Mouse (Mus musculus): ENCODE results near the gene Olfr525. TPM values are rescaled to one million over a fixed set of nuclear protein-coding genes. Genes with fewer than 3 reads are reported as not detected.

Gene Olfr525
- not detected in 2 replicates for polyA plus RNA-seq (2014; fragmentation: Nextera tagmentation; extraction: Ambion mirVana)

DNA sequence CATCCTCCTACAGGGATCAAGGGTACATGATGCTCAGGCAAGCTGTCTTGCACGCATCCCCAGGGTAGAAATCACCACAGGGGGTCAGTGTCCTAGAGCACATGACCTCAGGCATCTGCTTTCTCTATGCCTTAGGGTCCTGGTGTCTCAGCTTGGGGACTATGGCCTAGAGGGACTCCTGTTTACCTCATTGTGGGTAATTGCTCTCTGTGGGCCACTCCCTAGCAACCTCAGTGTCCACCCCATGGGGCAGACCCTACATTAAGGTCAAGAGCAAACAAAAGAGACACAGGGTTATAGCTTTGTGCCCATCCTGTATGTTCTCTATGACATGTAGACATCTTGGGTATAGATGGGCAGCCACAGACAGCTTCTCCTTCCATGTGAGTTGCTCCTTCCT is at the start of gene Olfr525:
TSS of gene Olfr525 (plus strand) at position 301 of the 400 bp plus-strand sequence.
- Histone ChIP-seq H3K4me3 (ENCODE audit: low read depth, low read length) (no peak within 1 kb of the TSS), H3K4me2 (ENCODE audit: low read depth) (no peak within 1 kb of the TSS), H3K4me1 (ENCODE audit: control insufficient read depth, insufficient read depth, low read length) (no peaks in the 10 kb centered on the region), H3K27ac (ENCODE audit: low read depth, low read length) (no peak within 1 kb of the TSS), H3K36me3 (ENCODE audit: control insufficient read depth, insufficient read depth, low read length) (no peaks in the 10 kb centered on the region), H3K9me3 (ENCODE audit: control insufficient read depth, low read length) (no peaks in the 10 kb centered on the region), H3K9ac (ENCODE audit: low read length) (no peak within 1 kb of the TSS), H3K27me3 (ENCODE audit: control insufficient read depth, insufficient read depth, low read length) (no peaks in the 10 kb centered on the region)
- DNase-seq (ENCODE audit: low spot score) (no peak), ATAC-seq (ENCODE audit: insufficient read depth, low FRiP score, low TSS enrichment) (no peak)
- WGBS, result 59% methylated on average over 1 of the region's 1 CpGs

DNA sequence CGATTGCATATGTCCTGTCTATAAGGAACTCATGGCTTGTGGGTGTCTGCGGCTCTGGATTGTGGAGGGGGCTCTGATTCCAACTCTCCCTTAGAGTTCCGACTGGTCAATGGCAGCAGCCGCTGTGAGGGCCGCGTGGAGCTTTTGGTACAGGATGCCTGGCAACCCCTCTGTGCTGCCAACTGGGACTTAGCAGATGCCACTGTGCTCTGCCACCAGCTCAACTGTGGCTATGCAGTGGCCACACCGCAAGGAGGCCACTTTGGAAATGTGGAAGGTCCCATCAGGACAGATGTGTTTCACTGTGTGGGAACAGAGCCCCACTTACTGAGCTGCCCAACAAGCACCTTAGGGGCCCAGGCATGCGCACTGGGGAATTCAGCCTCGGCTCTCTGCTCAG is 24.9 kb upstream of the Olfr525 start:
- ATAC-seq (ENCODE audit: insufficient read depth, low FRiP score, low TSS enrichment), result no peak
- WGBS, result 91% methylated on average over 9 of the region's 9 CpGs
- no peak overlapping the region for H3K9ac ChIP-seq (ENCODE audit: low read length)

GRCm38 (mm10) chr7:140296876-140297275 is 23.8 kb upstream of the Olfr525 start:
- Histone ChIP-seq H3K36me3 (ENCODE audit: control insufficient read depth, insufficient read depth, low read length) (no peaks in the 10 kb centered on the region), H3K4me3 (ENCODE audit: low read depth, low read length) (no peak overlapping the region), H3K4me2 (ENCODE audit: low read depth) (no peak overlapping the region), H3K27me3 (ENCODE audit: control insufficient read depth, insufficient read depth, low read length) (no peaks in the 10 kb centered on the region), H3K9me3 (ENCODE audit: control insufficient read depth, low read length) (no peaks in the 10 kb centered on the region), H3K4me1 (ENCODE audit: control insufficient read depth, insufficient read depth, low read length) (no peaks in the 10 kb centered on the region), H3K9ac (ENCODE audit: low read length) (no peak overlapping the region), H3K27ac (ENCODE audit: low read depth, low read length) (no peak overlapping the region)
- ATAC-seq (ENCODE audit: insufficient read depth, low FRiP score, low TSS enrichment) (no peak), DNase-seq (ENCODE audit: low spot score) (no peak)
- WGBS, result 84% methylated on average over 6 of the region's 6 CpGs

More for the DNA sequence above, 24.9 kb upstream of the Olfr525 start:
- no peaks in the 10 kb centered on the region for H3K27me3 ChIP-seq (ENCODE audit: control insufficient read depth, insufficient read depth, low read length)
- no peaks in the 10 kb centered on the region for H3K9me3 ChIP-seq (ENCODE audit: control insufficient read depth, low read length)
- H3K4me2 ChIP-seq (ENCODE audit: low read depth), result no peak overlapping the region
- no peak overlapping the region for H3K4me3 ChIP-seq (ENCODE audit: low read depth, low read length)
- DNase-seq (ENCODE audit: low spot score), result no peak
- H3K4me1 ChIP-seq (ENCODE audit: control insufficient read depth, insufficient read depth, low read length), result no peaks in the 10 kb centered on the region
- no peaks in the 10 kb centered on the region for H3K36me3 ChIP-seq (ENCODE audit: control insufficient read depth, insufficient read depth, low read length)
- H3K27ac ChIP-seq (ENCODE audit: low read depth, low read length), result no peak overlapping the region

- no peak overlapping the region for H3K4me3 ChIP-seq (ENCODE audit: low read depth, low read length)
- 86% methylated on average over 3 of the region's 3 CpGs for WGBS
- no peak overlapping the region for H3K4me2 ChIP-seq (ENCODE audit: low read depth)
- H3K36me3 ChIP-seq (ENCODE audit: control insufficient read depth, insufficient read depth, low read length), result no peaks in the 10 kb centered on the region
- no peaks in the 10 kb centered on the region for H3K4me1 ChIP-seq (ENCODE audit: control insufficient read depth, insufficient read depth, low read length)
- no peaks in the 10 kb centered on the region for H3K9me3 ChIP-seq (ENCODE audit: control insufficient read depth, low read length)
- no peak overlapping the region for H3K27ac ChIP-seq (ENCODE audit: low read depth, low read length)
- no peak overlapping the region for H3K9ac ChIP-seq (ENCODE audit: low read length)
- no peak for DNase-seq (ENCODE audit: low spot score)
- H3K27me3 ChIP-seq (ENCODE audit: control insufficient read depth, insufficient read depth, low read length), result no peaks in the 10 kb centered on the region
- ATAC-seq (ENCODE audit: insufficient read depth, low FRiP score, low TSS enrichment), result no peak
Measured at GRCm38 (mm10) chr7:140299416-140299815, 21.2 kb upstream of the Olfr525 start.

GRCm38 (mm10) chr7:140319861-140320385 is 735 bp upstream of the Olfr525 start:
- H3K27ac ChIP-seq (ENCODE audit: low read depth, low read length), result no peak overlapping the region
- ATAC-seq (ENCODE audit: insufficient read depth, low FRiP score, low TSS enrichment), result no peak
- H3K36me3 ChIP-seq (ENCODE audit: control insufficient read depth, insufficient read depth, low read length), result no peaks in the 10 kb centered on the region
- DNase-seq (ENCODE audit: low spot score), result no peak
- H3K4me3 ChIP-seq (ENCODE audit: low read depth, low read length), result no peak overlapping the region
- no peak overlapping the region for H3K4me2 ChIP-seq (ENCODE audit: low read depth)
- H3K9ac ChIP-seq (ENCODE audit: low read length), result no peak overlapping the region
- no peaks in the 10 kb centered on the region for H3K9me3 ChIP-seq (ENCODE audit: control insufficient read depth, low read length)
- H3K27me3 ChIP-seq (ENCODE audit: control insufficient read depth, insufficient read depth, low read length), result no peaks in the 10 kb centered on the region
- H3K4me1 ChIP-seq (ENCODE audit: control insufficient read depth, insufficient read depth, low read length), result no peaks in the 10 kb centered on the region
- 84% methylated on average over 3 of the region's 3 CpGs for WGBS

DNA sequence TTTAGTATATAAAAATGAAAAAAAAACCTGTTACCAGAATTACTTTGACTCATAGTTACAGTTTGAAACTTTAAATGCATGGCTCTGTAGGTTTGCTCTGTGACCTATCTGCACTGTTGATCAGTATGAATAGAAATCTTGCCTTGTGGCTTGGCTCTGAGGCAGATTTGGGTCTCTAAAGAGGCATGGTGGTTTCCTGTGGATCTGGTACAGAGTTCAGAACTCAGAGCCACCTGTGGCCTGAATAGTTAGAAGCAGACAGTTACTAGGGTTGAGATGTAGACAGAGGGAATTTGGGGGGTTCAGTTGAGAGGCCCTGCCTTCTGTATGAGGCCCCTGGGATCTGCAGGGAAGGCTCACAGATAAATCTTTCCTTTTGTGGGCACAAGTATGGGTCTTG is 477 bp downstream of the Olfr525 start:
- no peak overlapping the region for H3K9ac ChIP-seq (ENCODE audit: low read length)
- ATAC-seq (ENCODE audit: insufficient read depth, low FRiP score, low TSS enrichment) (no peak), DNase-seq (ENCODE audit: low spot score) (no peak)
- H3K27me3 ChIP-seq (ENCODE audit: control insufficient read depth, insufficient read depth, low read length), result no peaks in the 10 kb centered on the region
- H3K4me2 ChIP-seq (ENCODE audit: low read depth), result no peak overlapping the region
- no peaks in the 10 kb centered on the region for H3K36me3 ChIP-seq (ENCODE audit: control insufficient read depth, insufficient read depth, low read length)
- no peaks in the 10 kb centered on the region for H3K9me3 ChIP-seq (ENCODE audit: control insufficient read depth, low read length)
- no peak overlapping the region for H3K27ac ChIP-seq (ENCODE audit: low read depth, low read length)
- H3K4me3 ChIP-seq (ENCODE audit: low read depth, low read length), result no peak overlapping the region
- H3K4me1 ChIP-seq (ENCODE audit: control insufficient read depth, insufficient read depth, low read length), result no peaks in the 10 kb centered on the region

GRCm38 (mm10) chr7:140329766-140330304 is 9.2 kb downstream of the Olfr525 start:
- Histone ChIP-seq H3K9ac (ENCODE audit: low read length) (no peak overlapping the region), H3K36me3 (ENCODE audit: control insufficient read depth, insufficient read depth, low read length) (no peaks in the 10 kb centered on the region), H3K4me1 (ENCODE audit: control insufficient read depth, insufficient read depth, low read length) (no peaks in the 10 kb centered on the region), H3K9me3 (ENCODE audit: control insufficient read depth, low read length) (no peaks in the 10 kb centered on the region), H3K27ac (ENCODE audit: low read depth, low read length) (no peak overlapping the region), H3K27me3 (ENCODE audit: control insufficient read depth, insufficient read depth, low read length) (no peaks in the 10 kb centered on the region), H3K4me2 (ENCODE audit: low read depth) (no peak overlapping the region), H3K4me3 (ENCODE audit: low read depth, low read length) (no peak overlapping the region)
- DNase-seq (ENCODE audit: low spot score), result no peak
- no peak for ATAC-seq (ENCODE audit: insufficient read depth, low FRiP score, low TSS enrichment)
- WGBS, result 53% methylated on average over 1 of the region's 1 CpGs

DNA sequence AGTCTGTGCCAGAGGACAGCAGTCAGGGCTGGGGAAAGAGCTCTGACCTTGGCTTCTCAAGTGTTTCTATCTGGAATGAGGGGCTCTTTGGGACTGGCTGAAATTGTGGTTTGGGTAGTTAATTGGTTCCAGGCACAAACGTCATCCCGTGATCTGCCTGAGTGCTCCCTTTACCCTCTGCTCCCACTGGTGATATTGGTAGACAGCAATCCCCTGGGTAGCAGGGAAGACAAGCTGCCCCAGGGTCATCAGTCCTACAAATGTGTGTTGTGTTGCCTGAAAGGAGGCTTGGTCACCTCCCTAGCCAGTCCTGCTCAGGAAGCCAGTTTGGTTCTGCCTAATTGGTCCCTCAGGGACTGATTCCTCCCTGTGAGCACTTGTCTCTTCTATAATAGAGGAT is 13.1 kb downstream of the Olfr525 start, which contains the start of gene Olfr527:
TSS of gene Olfr527 (plus strand) at position 301 of the 400 bp plus-strand sequence.
- no peak for DNase-seq (ENCODE audit: low spot score)
- no peaks in the 10 kb centered on the region for H3K4me1 ChIP-seq (ENCODE audit: control insufficient read depth, insufficient read depth, low read length)
- no peaks in the 10 kb centered on the region for H3K27me3 ChIP-seq (ENCODE audit: control insufficient read depth, insufficient read depth, low read length)
- no peak within 1 kb of the TSS for H3K4me3 ChIP-seq (ENCODE audit: low read depth, low read length)
- ATAC-seq (ENCODE audit: insufficient read depth, low FRiP score, low TSS enrichment), result no peak
- H3K27ac ChIP-seq (ENCODE audit: low read depth, low read length), result no peak within 1 kb of the TSS
- no peak within 1 kb of the TSS for H3K4me2 ChIP-seq (ENCODE audit: low read depth)
- no peak within 1 kb of the TSS for H3K9ac ChIP-seq (ENCODE audit: low read length)
- H3K36me3 ChIP-seq (ENCODE audit: control insufficient read depth, insufficient read depth, low read length), result no peaks in the 10 kb centered on the region
- H3K9me3 ChIP-seq (ENCODE audit: control insufficient read depth, low read length), result no peaks in the 10 kb centered on the region
- WGBS, result 77% methylated on average over 2 of the region's 2 CpGs

- WGBS, result 78% methylated on average over 3 of the region's 3 CpGs
- no peak for ATAC-seq (ENCODE audit: insufficient read depth, low FRiP score, low TSS enrichment)
- no peaks in the 10 kb centered on the region for H3K27me3 ChIP-seq (ENCODE audit: control insufficient read depth, insufficient read depth, low read length)
- H3K9ac ChIP-seq (ENCODE audit: low read length), result no peak within 1 kb of the TSS
- H3K9me3 ChIP-seq (ENCODE audit: control insufficient read depth, low read length), result no peaks in the 10 kb centered on the region
- DNase-seq (ENCODE audit: low spot score), result no peak
- no peak within 1 kb of the TSS for H3K4me3 ChIP-seq (ENCODE audit: low read depth, low read length)
- H3K4me2 ChIP-seq (ENCODE audit: low read depth), result no peak within 1 kb of the TSS
- H3K27ac ChIP-seq (ENCODE audit: low read depth, low read length), result no peak within 1 kb of the TSS
- no peaks in the 10 kb centered on the region for H3K4me1 ChIP-seq (ENCODE audit: control insufficient read depth, insufficient read depth, low read length)
- no peaks in the 10 kb centered on the region for H3K36me3 ChIP-seq (ENCODE audit: control insufficient read depth, insufficient read depth, low read length)
Measured at GRCm38 (mm10) chr7:140361571-140361970, 40.9 kb downstream of the Olfr525 start, which contains the start of gene Olfr60. Gene Olfr60, minus strand, starts transcription at chr7:140361671.

All from neural tube, embryonic 11.5 days (tissue).